ENCODE assay signal across 26 mouse cellular contexts in the genomic region with DNA sequence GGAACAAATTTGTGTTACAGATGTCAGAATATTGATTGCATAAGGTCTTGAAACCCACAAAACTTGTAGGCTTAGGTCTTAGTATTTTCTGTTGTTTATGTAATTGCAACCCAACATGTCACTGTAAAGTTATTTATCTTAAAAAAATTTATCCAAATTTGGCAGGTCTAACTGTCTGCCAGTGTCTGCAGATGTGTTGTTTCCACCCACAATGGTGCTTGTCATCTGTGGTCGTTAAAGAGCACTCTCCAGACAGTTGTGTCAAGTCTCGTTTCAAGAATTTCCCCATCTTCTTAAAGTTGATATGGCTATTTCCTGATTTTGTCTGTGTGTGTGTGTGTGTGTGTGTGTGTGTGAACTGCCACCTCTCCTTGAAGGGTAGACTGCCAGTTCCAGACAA. TPM values are rescaled to one million over a fixed set of nuclear protein-coding genes. Genes with fewer than 3 reads are reported as not detected.
DNase-seq lines count a peak whose midpoint lies in the region; ATAC-seq and TF ChIP-seq lines count a peak whose summit lies in the region.
"Had no signal": no experiment of that assay in that cellular context is flagged by ENCODE, and none has a peak within 500 bp of the region (broad histone marks: within the 10 kb centered on the region; RNA-seq: fewer than 3 reads in every experiment).

No protein-coding gene starts in this region.

- TF ChIP-seq POLR2A in thymus, adult 2 months (IDR thresholded peaks at IDR 0.05; ENCODE audit: control insufficient read depth, extremely low read depth, insufficient read depth, low read length, poor library complexity) = no peak

- 0 out of 2 replicates have a peak, but pooled peaks cover 2% of the 10 kb centered on the region for H3K4me1 ChIP-seq in forebrain, embryonic 10.5 days
- H3K4me1 ChIP-seq in forebrain, embryonic 16.5 days (replicated peaks; ENCODE audit: control insufficient read depth, insufficient read depth, low read length) = no peaks in the 10 kb centered on the region
- H3K4me1 ChIP-seq in stomach, postnatal 0 days (replicated peaks; ENCODE audit: control insufficient read depth, insufficient read depth) = no peaks in the 10 kb centered on the region
- H3K4me1 ChIP-seq in thymus, adult 2 months (replicated peaks; ENCODE audit: control insufficient read depth, insufficient read depth, low read length) = peaks cover 3% of the 10 kb centered on the region
- H3K4me1 ChIP-seq: forebrain, embryonic 15.5 days had no signal

- H3K27me3 ChIP-seq in forebrain, embryonic 10.5 days (ENCODE audit: poor library complexity, severe bottlenecking) = no peaks in the 10 kb centered on the region
- no peaks in the 10 kb centered on the region for H3K27me3 ChIP-seq in forebrain, embryonic 16.5 days (replicated peaks; ENCODE audit: control insufficient read depth, insufficient read depth, low read length)
- no peaks in the 10 kb centered on the region for H3K27me3 ChIP-seq in stomach, postnatal 0 days (ENCODE audit: control insufficient read depth, insufficient read depth, low read length)
- no peaks in the 10 kb centered on the region for H3K27me3 ChIP-seq in thymus, adult 2 months (ENCODE audit: control insufficient read depth, insufficient read depth, low read length)
- H3K27me3 ChIP-seq: forebrain, embryonic 15.5 days; limb, embryonic 13.5 days had no signal

- H3K4me3 ChIP-seq in forebrain, embryonic 10.5 days = no peak overlapping the region
- no peak overlapping the region for H3K4me3 ChIP-seq in forebrain, embryonic 16.5 days (replicated peaks; ENCODE audit: low read length)
- H3K4me3 ChIP-seq in stomach, postnatal 0 days (ENCODE audit: low read depth, low read length) = no peak overlapping the region
- H3K4me3 ChIP-seq in thymus, adult 2 months (ENCODE audit: control insufficient read depth, insufficient read depth, low read length) = no peak overlapping the region
- H3K4me3 ChIP-seq: forebrain, embryonic 15.5 days; gastrocnemius, adult 2 months; layer of hippocampus, adult 2 months; left cerebral cortex, adult 2 months; limb, embryonic 13.5 days had no signal

- H3K27ac ChIP-seq in forebrain, embryonic 10.5 days = no peak overlapping the region
- H3K27ac ChIP-seq in forebrain, embryonic 16.5 days (ENCODE audit: low read length) = no peak overlapping the region
- H3K27ac ChIP-seq in stomach, postnatal 0 days (replicated peaks) = 0 out of 2 replicates have a peak overlapping the region, but pooled peaks have one; percentile 5
- no peak overlapping the region for H3K27ac ChIP-seq in thymus, adult 2 months (ENCODE audit: control insufficient read depth, insufficient read depth, low read length)
- H3K27ac ChIP-seq: forebrain, embryonic 15.5 days; gastrocnemius, adult 2 months; layer of hippocampus, adult 2 months; left cerebral cortex, adult 2 months; limb, embryonic 13.5 days; macrophage had no signal

- peak; percentile 9 for DNase-seq in forebrain, embryonic 10.5 days (ENCODE audit: extremely low spot score, low spot score)
- peak; percentile 33 for DNase-seq in kidney, postnatal 10 days
- DNase-seq in kidney, postnatal 25 days = no peak
- peak; percentile 25 for DNase-seq in lung, postnatal 10 days
- DNase-seq in lung, postnatal 25 days (ENCODE audit: low spot score) = no peak
- no peak for DNase-seq in stomach, postnatal 0 days (ENCODE audit: low spot score)
- no peak for DNase-seq in thymus, adult 2 months
- DNase-seq: adrenal gland, adult 8-10 months; cerebellum, adult 8-10 months; cerebellum, postnatal 25 days; gastrocnemius, adult 2 months; gastrocnemius, postnatal 36 days; heart, postnatal 14 days; kidney, postnatal 36 days; midbrain, embryonic 14.5 days; thymus, postnatal 14 days had no signal

- no peak overlapping the region for H3K4me2 ChIP-seq in forebrain, embryonic 16.5 days (ENCODE audit: low read length)
- no peak overlapping the region for H3K4me2 ChIP-seq in stomach, postnatal 0 days (replicated peaks; ENCODE audit: low read depth)
- H3K4me2 ChIP-seq: forebrain, embryonic 15.5 days; limb, embryonic 13.5 days; liver, embryonic 11.5 days had no signal

- no peak for ATAC-seq in forebrain, embryonic 16.5 days
- peak; percentile 54; the same call in 1 of the 2 replicates for ATAC-seq in stomach, postnatal 0 days (ENCODE audit: low FRiP score, low TSS enrichment)
- ATAC-seq: activated CD4-positive, CD25-positive, alpha-beta regulatory T cell, adult 4 months; forebrain, embryonic 15.5 days; hindbrain, embryonic 16.5 days; intestine, postnatal 0 days had no signal

- TF ChIP-seq EP300 in stomach, postnatal 0 days (optimal IDR thresholded peaks at IDR 0.05) = no peak

- no peaks in the 10 kb centered on the region for H3K9me3 ChIP-seq in forebrain, embryonic 10.5 days
- H3K9me3 ChIP-seq in forebrain, embryonic 16.5 days (ENCODE audit: control insufficient read depth, low read length) = no peaks in the 10 kb centered on the region
- H3K9me3 ChIP-seq in stomach, postnatal 0 days (ENCODE audit: control insufficient read depth, low read length) = no peaks in the 10 kb centered on the region
- H3K9me3 ChIP-seq: forebrain, embryonic 15.5 days; limb, embryonic 13.5 days had no signal

- WGBS in forebrain, embryonic 10.5 days = 83% methylated on average over 2 of the region's 2 CpGs
- WGBS in forebrain, embryonic 16.5 days = 58% methylated on average over 2 of the region's 2 CpGs
- WGBS in stomach, postnatal 0 days = 40% methylated on average over 2 of the region's 2 CpGs
- 43% methylated on average over 2 of the region's 2 CpGs for WGBS in thymus, adult 2 months

- no peak overlapping the region for H3K9ac ChIP-seq in forebrain, embryonic 16.5 days (replicated peaks; ENCODE audit: low read depth, low read length)
- no peak overlapping the region for H3K9ac ChIP-seq in stomach, postnatal 0 days (ENCODE audit: low read length)
- H3K9ac ChIP-seq: forebrain, embryonic 15.5 days; limb, embryonic 13.5 days had no signal

- no peak for TF ChIP-seq CTCF in stomach, postnatal 0 days (IDR thresholded peaks at IDR 0.05; ENCODE audit: low read depth)
- no peak for TF ChIP-seq CTCF in thymus, adult 2 months (IDR thresholded peaks at IDR 0.05; ENCODE audit: borderline replicate concordance, control insufficient read depth, extremely low read depth, insufficient read depth, low read length, poor library complexity)

- H3K36me3 ChIP-seq in forebrain, embryonic 10.5 days (replicated peaks) = peaks cover 62% of the 10 kb centered on the region
- no peaks in the 10 kb centered on the region; the same call in 1 of the 2 replicates for H3K36me3 ChIP-seq in forebrain, embryonic 16.5 days (ENCODE audit: control insufficient read depth, insufficient read depth)
- no peaks in the 10 kb centered on the region for H3K36me3 ChIP-seq in stomach, postnatal 0 days (ENCODE audit: control insufficient read depth, insufficient read depth, low read length)
- peaks cover 34% of the 10 kb centered on the region for H3K36me3 ChIP-seq in thymus, adult 2 months (ENCODE audit: control insufficient read depth, insufficient read depth, low read length)

RNA-seq across cellular contexts. Expression of gene Cdc7, which starts 21.5 kb away (rescaled TPM):
- 62.5 and 69.4 TPM in 2 replicates for polyA plus RNA-seq in forebrain, embryonic 10.5 days (2016; fragmentation: Nextera tagmentation; extraction: Ambion mirVana)
- polyA plus RNA-seq in forebrain, embryonic 16.5 days (2015; fragmentation: Nextera tagmentation; extraction: Ambion mirVana) = 48.8 and 50.5 TPM in 2 replicates
- polyA plus RNA-seq in stomach, postnatal 0 days (2015; fragmentation: Nextera tagmentation; extraction: Ambion mirVana) = 7.4 and 8.0 TPM in 2 replicates
- 26.8 and 32.1 TPM in 2 replicates for polyA plus RNA-seq in thymus, adult 2 months (2012; rRNA removed)

RNA-seq across cellular contexts. Expression of gene Hfm1, which starts 59.5 kb away (rescaled TPM):
- polyA plus RNA-seq in forebrain, embryonic 10.5 days (2016; fragmentation: Nextera tagmentation; extraction: Ambion mirVana) = 3.9 and 5.1 TPM in 2 replicates
- 5.1 and 6.0 TPM in 2 replicates for polyA plus RNA-seq in forebrain, embryonic 16.5 days (2015; fragmentation: Nextera tagmentation; extraction: Ambion mirVana)
- polyA plus RNA-seq in stomach, postnatal 0 days (2015; fragmentation: Nextera tagmentation; extraction: Ambion mirVana) = 0.13 and 0.15 TPM in 2 replicates
- polyA plus RNA-seq in thymus, adult 2 months (2012; rRNA removed) = 0.10 and 0.49 TPM in 2 replicates
- polyA plus RNA-seq: activated CD4-positive, CD25-positive, alpha-beta regulatory T cell, adult 4 months; macrophage had no signal

Comparison
In these comparisons a context has a peak if more than half of its experiments do, and no peak if none do; other contexts are left out.
1. DNase-seq: peak in forebrain, embryonic 10.5 days (single experiment), kidney, postnatal 10 days (single experiment) and lung, postnatal 10 days (single experiment); none in kidney, postnatal 25 days (0 of 2), lung, postnatal 25 days (single experiment), stomach, postnatal 0 days (single experiment) and thymus, adult 2 months (single experiment).